Mouse (Mus musculus): ENCODE data around the gene Gm4847. TPM values are rescaled to one million over a fixed set of nuclear protein-coding genes. Genes with fewer than 3 reads are reported as not detected.

Gene Gm4847
- under 1 TPM in 1 of 2 experiments, not detected in 1; 0.11 TPM for total RNA-seq (2021)
- long read RNA-seq, experiment 1: 0 reads
- long read RNA-seq, experiment 2: 0 reads

DNA sequence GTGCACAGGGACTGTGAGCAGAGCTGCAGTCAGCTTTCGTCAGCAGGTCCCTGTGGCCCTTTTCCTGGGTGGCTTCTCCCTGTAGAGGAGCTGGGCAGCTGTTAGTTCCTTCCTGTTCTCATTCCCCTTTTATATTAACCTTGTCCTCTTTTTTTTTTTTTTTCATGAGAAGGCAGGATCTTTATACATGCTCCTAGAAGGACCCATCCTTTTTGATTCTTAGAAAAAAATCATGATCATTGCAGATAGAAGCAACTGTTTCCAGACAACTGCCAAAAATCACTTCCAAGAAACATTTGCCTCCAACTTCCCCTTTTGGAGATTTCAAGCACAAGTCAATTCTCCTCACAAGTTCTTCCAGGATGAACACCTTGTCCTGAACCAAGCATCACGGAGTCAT, at the start of gene Gm4847:
Gene Gm4847 (minus strand): TSS at position 101 of the 400 bp plus-strand sequence.
- no peak for DNase-seq (ENCODE audit: low spot score in 2 of 2)
- intact Hi-C loops (cut with DNase I): no loop called here

- DNase-seq (ENCODE audit: low spot score in 2 of 2): no peak
- intact Hi-C loops (cut with DNase I): no loop called here
Measured at GRCm38 (mm10) chr1:166681745-166682144, 34.3 kb upstream of the Gm4847 start, which contains the start of gene Fmo9. Gene Fmo9, minus strand, starts transcription at chr1:166681845.

GRCm38 (mm10) chr1:166669264-166669663, 21.8 kb upstream of the Gm4847 start:
- no peak for DNase-seq (ENCODE audit: low spot score in 2 of 2)
- intact Hi-C loops (cut with DNase I): no loop called here

DNA sequence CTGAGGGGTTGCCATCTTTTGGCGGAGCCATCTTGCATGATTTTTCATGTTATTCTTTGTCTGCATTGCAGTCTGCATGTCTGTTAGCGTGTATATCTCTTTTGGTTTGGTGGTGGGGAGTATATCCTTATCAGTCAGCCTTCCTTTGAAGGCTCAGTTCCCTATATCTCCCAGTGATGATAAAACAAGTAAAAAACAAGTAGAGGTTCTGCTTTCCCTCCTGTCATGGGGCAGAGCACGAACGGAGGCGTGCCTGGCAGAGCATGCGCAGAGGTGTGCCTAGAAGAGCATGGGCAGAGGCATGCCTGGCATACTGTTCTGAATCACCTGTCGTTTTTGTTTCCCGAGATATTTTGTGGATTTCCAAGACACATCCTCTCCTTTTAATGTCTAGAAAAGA, 13.3 kb upstream of the Gm4847 start:
- intact Hi-C loops (cut with DNase I): no loop called here
- no peak for DNase-seq (ENCODE audit: low spot score in 2 of 2)

Small RNAs within 50 kb of the gene (microRNA-seq; reads per million reads assigned to microRNA genes)
- 0 reads per million in 2 experiments for gene Gm22992

Other genes with a start within 250 kb of the Gm4847 start
- 10 to 100 TPM; 31.5 to 31.9 TPM for gene Pogk, start 237.8 kb downstream of the Gm4847 start, total RNA-seq (2021)
- not detected for gene Gm4846, start 150.1 kb downstream of the Gm4847 start, total RNA-seq (2021)
- gene Fmo9, start 34.2 kb upstream of the Gm4847 start, total RNA-seq (2021): not detected